Mouse (Mus musculus) skeletal muscle tissue, adult 2 months (tissue): ENCODE measurements around the gene Pign.

ENCODE experiments used
- DNase-seq: peaks from one replicate; pipeline ENCODE4 v3.0.0-alpha.2; 2012; ENCODE audit warnings: low read depth, low spot score

Pign gene

GRCm38 (mm10) chr1:105564289-105564688 is 99.2 kb downstream of the Pign start:
- DNase-seq, result no peak

DNA sequence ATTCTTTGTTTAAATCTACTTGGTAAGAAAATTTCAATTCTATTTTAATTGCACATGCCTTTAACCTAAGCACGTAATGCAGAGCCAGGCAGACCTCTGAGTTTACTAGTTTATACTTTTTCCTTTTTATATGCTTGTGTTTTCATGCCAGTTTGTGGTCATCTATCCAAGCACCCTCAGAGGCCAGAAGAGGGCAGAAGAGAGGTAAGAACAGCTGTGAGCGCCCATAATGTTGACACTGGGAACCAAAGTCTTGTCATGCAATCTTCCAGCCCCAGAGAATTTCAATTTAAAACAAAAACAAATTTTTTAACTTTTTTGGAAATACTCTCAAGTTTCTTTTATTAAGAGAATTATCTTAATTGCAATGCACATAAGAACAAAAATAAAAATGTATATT is 99.7 kb downstream of the Pign start:
- DNase-seq, result no peak

GRCm38 (mm10) chr1:105556078-105556477 is 107.4 kb downstream of the Pign start:
- DNase-seq, result no peak

- DNase-seq, result no peak
Observed at GRCm38 (mm10) chr1:105555192-105555718, 108.2 kb downstream of the Pign start.

- no peak for DNase-seq
Observed at GRCm38 (mm10) chr1:105553130-105553529, 110.3 kb downstream of the Pign start.

DNA sequence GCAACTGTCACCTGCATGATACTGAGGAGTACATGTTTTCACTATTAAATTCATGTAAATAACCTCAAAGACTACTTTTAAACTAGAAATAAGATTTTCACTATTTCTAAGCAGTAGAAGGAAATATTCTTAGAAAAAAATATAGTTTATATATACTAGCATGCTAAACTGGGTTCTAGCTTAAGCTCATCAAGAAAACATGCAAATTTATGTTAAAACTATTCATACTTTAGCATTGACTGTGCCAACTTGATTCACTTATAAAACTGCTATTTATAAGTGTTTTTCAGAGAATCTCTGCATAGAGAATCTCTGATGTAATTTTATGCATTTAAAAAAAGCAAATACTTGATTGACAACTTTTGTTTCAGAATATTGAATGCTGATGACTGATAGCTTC is 113.3 kb downstream of the Pign start:
- DNase-seq, result no peak

GRCm38 (mm10) chr1:105549648-105550047 is 113.8 kb downstream of the Pign start:
- no peak for DNase-seq

DNA sequence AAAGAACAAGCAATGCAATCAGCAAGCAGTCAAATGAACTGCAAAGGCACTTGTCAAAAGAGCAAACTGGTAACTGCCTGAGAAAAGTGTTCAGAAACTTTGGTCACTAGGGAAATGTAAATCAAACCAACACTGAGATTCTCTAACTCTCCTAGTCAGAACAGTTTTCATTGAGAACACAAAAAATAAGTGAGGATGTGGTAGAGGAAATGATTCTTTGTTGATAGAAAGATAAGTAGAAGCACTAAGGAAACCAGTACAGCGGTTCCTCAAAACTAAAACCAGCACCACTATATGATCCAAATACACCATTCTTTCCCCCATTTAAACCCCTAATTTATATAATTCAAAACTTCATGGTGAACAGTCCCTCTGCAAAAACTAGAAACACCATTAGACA is 120.4 kb downstream of the Pign start:
- DNase-seq, result no peak

- DNase-seq, result no peak
Observed at GRCm38 (mm10) chr1:105523768-105524167, 139.7 kb downstream of the Pign start.

GRCm38 (mm10) chr1:105522321-105522720 is 141.2 kb downstream of the Pign start:
- no peak for DNase-seq

DNA sequence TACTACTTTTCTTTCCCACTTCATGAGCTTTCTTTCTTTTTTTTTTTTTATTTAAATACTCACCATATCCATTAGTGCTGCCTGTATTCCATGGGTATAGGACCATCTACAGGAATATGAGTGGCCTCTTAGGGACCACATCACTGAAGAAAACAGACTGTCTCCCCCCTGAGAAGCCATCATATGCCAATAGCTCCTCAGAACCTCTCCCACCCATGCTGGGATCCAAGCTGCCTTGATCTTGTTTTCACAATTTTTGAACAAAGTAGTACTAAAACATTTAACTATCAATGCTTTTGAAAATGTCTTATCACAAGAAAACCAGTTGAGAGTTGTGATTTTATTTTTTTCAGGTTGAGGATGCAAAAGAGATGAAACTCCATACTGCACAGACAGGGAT is 145.4 kb downstream of the Pign start:
- DNase-seq, result no peak

DNA sequence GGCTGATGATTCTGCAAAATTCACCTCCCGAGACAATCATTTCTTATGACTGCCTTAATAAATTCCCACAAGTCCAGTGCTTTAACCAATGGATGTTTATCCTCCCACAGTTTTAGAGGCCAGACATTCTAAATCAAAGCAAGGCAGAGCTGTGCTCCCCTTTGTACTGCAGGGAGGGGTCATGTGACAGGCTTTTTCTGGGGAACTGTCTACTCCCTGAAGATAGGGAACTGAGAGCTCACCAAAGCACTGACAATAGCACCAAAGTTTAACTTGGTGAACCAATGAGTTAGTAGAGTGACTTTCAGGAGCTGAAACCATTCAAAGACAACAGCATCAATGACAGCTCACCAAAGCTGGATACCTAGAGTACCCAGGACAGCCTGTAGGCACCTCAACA is 156.4 kb downstream of the Pign start:
- no peak for DNase-seq

GRCm38 (mm10) chr1:105492626-105493025 is 170.9 kb downstream of the Pign start:
- DNase-seq, result no peak

- DNase-seq, result no peak
Observed at GRCm38 (mm10) chr1:105489456-105489855, 174.0 kb downstream of the Pign start.

GRCm38 (mm10) chr1:105487037-105487436 is 176.4 kb downstream of the Pign start:
- no peak for DNase-seq
